Mouse (Mus musculus): ENCODE measurements at regions not wholly inside any gene's neighbourhood (a gene's known extent, or its start where the extent isn't known, plus 50 kb on each side); places are given as distances from the start of the nearest gene placed in this dataset.

DNA sequence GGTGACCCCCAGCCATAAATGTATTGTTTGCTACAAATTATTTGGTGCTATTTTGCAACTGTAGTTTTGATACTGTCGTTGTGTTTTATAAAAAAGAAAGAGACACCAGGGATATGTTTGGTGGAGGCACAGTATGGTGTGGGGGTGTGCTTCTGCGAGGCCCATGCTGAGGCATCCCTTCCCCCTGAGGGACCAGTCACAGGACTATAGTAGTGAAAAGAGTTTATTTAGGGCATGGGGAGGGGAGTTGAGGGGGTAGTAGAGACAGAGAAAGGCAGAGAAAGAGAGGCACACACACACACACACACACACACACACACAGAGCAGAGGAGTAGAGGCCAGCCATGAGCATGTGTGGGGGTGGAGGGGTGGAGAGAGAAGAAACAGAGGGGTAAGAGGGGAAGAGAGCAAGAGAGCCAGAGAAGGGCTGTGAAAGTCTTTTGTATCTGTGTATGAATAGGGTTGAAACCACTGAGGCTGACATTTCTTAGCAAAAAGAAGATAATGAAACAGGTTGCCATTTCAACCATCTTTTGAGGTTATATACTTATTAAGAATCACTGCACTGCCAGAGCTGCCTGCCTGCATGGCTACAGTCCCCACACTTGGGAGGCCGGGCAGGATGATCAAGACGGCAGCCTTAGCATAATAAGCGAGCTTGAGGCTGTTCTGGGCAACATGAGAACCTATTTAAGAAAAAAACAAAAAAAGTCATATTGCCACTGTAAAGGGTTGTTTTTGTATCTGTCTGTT lies 65.3 kb upstream of the Osbpl8 start:
- Histone ChIP-seq H3K27ac (no peak overlapping the region), H3K27me3 (no peaks in the 10 kb centered on the region), H3K4me1 (replicated peaks) (peaks cover 12% of the 10 kb centered on the region; the same call in 1 of the 2 replicates), H3K36me3 (no peaks in the 10 kb centered on the region), H3K9me3 (replicated peaks) (no peaks in the 10 kb centered on the region), H3K4me3 (replicated peaks) (no peak overlapping the region), H3K4me2 (no peak overlapping the region), H3K9ac (no peak overlapping the region)
- 69% methylated on average over 5 of the region's 5 CpGs for WGBS (ENCODE audit: insufficient replicate concordance)
- no peak for ATAC-seq (ENCODE audit: low read depth)
- DNase-seq = no peak

GRCm38 (mm10) chr10:111097245-111097644 lies 67.3 kb upstream of the Osbpl8 start:
- DNase-seq = no peak
- H3K9ac ChIP-seq = no peak overlapping the region
- H3K27ac ChIP-seq = no peak overlapping the region
- H3K4me1 ChIP-seq (replicated peaks) = 0 out of 2 replicates have a peak, but pooled peaks cover 2% of the 10 kb centered on the region
- no peaks in the 10 kb centered on the region for H3K36me3 ChIP-seq
- H3K4me3 ChIP-seq (replicated peaks) = no peak overlapping the region
- H3K27me3 ChIP-seq = no peaks in the 10 kb centered on the region
- H3K9me3 ChIP-seq (replicated peaks) = no peaks in the 10 kb centered on the region
- H3K4me2 ChIP-seq = no peak overlapping the region
- ATAC-seq (ENCODE audit: low read depth) = no peak
- 63% methylated on average over 5 of the region's 5 CpGs for WGBS (ENCODE audit: insufficient replicate concordance)

GRCm38 (mm10) chr10:111096811-111097210 lies 67.7 kb upstream of the Osbpl8 start:
- no peak for ATAC-seq (ENCODE audit: low read depth)

DNA sequence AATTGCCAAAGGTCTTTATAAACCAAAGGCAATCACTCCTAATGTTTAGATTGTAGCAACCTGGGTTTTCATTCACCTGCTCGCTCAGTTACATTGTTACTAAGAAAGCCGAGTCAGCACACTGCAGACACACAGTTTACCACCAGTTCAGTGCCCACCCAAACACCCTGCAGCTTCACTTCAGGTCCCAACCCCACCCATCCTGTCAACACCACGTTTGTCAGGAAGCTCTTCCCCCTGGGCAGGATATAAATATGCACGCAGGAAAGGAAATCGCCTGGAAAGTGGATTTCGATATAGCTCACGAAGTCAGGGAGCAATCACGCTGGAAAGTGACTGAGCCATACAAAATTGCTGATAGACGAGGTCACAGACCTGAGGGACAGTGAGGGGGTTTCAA lies 70.1 kb upstream of the Osbpl8 start:
- Histone ChIP-seq H3K9me3 (replicated peaks) (no peaks in the 10 kb centered on the region), H3K27me3 (no peaks in the 10 kb centered on the region), H3K27ac (no peak overlapping the region), H3K4me1 (replicated peaks) (no peaks in the 10 kb centered on the region), H3K36me3 (no peaks in the 10 kb centered on the region), H3K4me3 (replicated peaks) (no peak overlapping the region), H3K4me2 (no peak overlapping the region), H3K9ac (no peak overlapping the region)
- 38% methylated on average over 9 of the region's 9 CpGs for whole genome bisulfite sequencing (ENCODE audit: insufficient replicate concordance)
- DNase-seq (no peak), ATAC-seq (ENCODE audit: low read depth) (no peak)

More at GRCm38 (mm10) chr10:111096811-111097210, 67.7 kb upstream of the Osbpl8 start:
- H3K36me3 ChIP-seq = no peaks in the 10 kb centered on the region
- H3K27me3 ChIP-seq = no peaks in the 10 kb centered on the region
- no peak overlapping the region for H3K4me2 ChIP-seq
- 73% methylated on average over 6 of the region's 6 CpGs for WGBS (ENCODE audit: insufficient replicate concordance)
- no peak overlapping the region for H3K4me3 ChIP-seq (replicated peaks)
- no peaks in the 10 kb centered on the region for H3K9me3 ChIP-seq (replicated peaks)
- H3K9ac ChIP-seq = no peak overlapping the region
- H3K27ac ChIP-seq = no peak overlapping the region
- DNase-seq = no peak
- no peaks in the 10 kb centered on the region for H3K4me1 ChIP-seq (replicated peaks)

GRCm38 (mm10) chr10:111089382-111089781 lies 75.2 kb upstream of the Osbpl8 start:
- no peaks in the 10 kb centered on the region for H3K36me3 ChIP-seq
- DNase-seq (no peak), ATAC-seq (ENCODE audit: low read depth) (no peak)
- no peak overlapping the region for H3K9ac ChIP-seq
- no peak overlapping the region for H3K4me3 ChIP-seq (replicated peaks)
- no peaks in the 10 kb centered on the region for H3K4me1 ChIP-seq (replicated peaks)
- no peak overlapping the region for H3K27ac ChIP-seq
- no peaks in the 10 kb centered on the region for H3K27me3 ChIP-seq
- no peaks in the 10 kb centered on the region for H3K9me3 ChIP-seq (replicated peaks)
- no peak overlapping the region for H3K4me2 ChIP-seq
- WGBS (ENCODE audit: insufficient replicate concordance) = 54% methylated on average over 5 of the region's 5 CpGs

DNA sequence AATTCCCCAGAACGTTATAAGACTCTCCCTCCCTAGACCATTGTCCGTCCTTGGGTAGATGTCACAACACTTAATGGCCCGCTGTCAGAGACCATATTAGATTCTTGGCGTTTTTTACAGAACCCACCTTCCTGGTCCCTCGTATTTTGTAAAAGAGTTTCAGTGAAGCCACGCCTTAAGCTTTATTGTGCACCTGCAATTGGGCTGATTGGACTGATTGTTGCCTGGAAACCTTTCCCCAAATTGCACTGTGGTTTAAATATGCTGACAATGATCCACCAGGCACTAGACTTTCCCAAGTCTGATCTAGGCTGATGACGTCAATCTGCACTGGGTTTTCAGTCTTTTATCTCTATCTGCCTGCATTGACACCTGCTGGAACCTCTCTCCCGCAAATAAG lies 75.6 kb upstream of the Zdhhc17 start:
- Histone ChIP-seq H3K4me3 (replicated peaks) (no peak overlapping the region), H3K36me3 (no peaks in the 10 kb centered on the region), H3K4me2 (no peak overlapping the region), H3K9ac (no peak overlapping the region), H3K9me3 (replicated peaks) (no peaks in the 10 kb centered on the region), H3K4me1 (replicated peaks) (no peaks in the 10 kb centered on the region), H3K27me3 (no peaks in the 10 kb centered on the region), H3K27ac (no peak overlapping the region)
- ATAC-seq (ENCODE audit: low read depth) (no peak), DNase-seq (no peak)
- 63% methylated on average over 8 of the region's 8 CpGs for WGBS (ENCODE audit: insufficient replicate concordance)

GRCm38 (mm10) chr10:111084267-111084780 lies 74.4 kb upstream of the Zdhhc17 start:
- no peaks in the 10 kb centered on the region for H3K9me3 ChIP-seq (replicated peaks)

DNA sequence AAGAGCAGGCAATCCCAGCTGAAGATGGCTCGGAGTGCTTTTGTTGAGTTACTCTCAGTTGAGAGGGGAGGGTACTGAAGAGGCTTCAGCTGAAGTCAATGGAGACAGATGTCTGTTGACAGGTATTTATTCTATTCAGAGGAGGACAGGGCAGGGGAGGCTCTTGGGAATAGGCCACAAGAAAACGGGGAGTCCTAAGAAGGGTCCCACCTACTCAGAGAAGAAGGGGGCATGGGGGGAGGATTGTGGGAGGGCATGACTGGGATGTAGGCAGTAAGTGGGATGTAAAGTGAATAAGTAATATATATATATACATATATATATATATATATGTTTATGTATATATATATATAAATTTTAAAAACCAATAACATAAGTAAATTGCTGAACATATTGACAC lies 73.9 kb upstream of the Zdhhc17 start:
- H3K9me3 ChIP-seq (replicated peaks) = no peaks in the 10 kb centered on the region
- H3K4me2 ChIP-seq = no peak overlapping the region
- DNase-seq = no peak
- H3K27me3 ChIP-seq = no peaks in the 10 kb centered on the region
- H3K4me1 ChIP-seq (replicated peaks) = no peaks in the 10 kb centered on the region
- no peak overlapping the region for H3K27ac ChIP-seq
- no peak for ATAC-seq (ENCODE audit: low read depth)
- H3K36me3 ChIP-seq = no peaks in the 10 kb centered on the region
- WGBS (ENCODE audit: insufficient replicate concordance) = 48% methylated on average over 2 of the region's 2 CpGs
- no peak overlapping the region for H3K4me3 ChIP-seq (replicated peaks)
- no peak overlapping the region for H3K9ac ChIP-seq

More at GRCm38 (mm10) chr10:111084267-111084780, 74.4 kb upstream of the Zdhhc17 start:
- whole genome bisulfite sequencing (ENCODE audit: insufficient replicate concordance) = 52% methylated on average over 4 of the region's 4 CpGs
- no peak for ATAC-seq (ENCODE audit: low read depth)
- no peak overlapping the region for H3K4me2 ChIP-seq
- no peaks in the 10 kb centered on the region for H3K36me3 ChIP-seq
- no peak overlapping the region for H3K27ac ChIP-seq
- DNase-seq = no peak
- no peaks in the 10 kb centered on the region for H3K27me3 ChIP-seq
- no peaks in the 10 kb centered on the region for H3K4me1 ChIP-seq (replicated peaks)
- no peak overlapping the region for H3K9ac ChIP-seq
- no peak overlapping the region for H3K4me3 ChIP-seq (replicated peaks)

- no peaks in the 10 kb centered on the region for H3K27me3 ChIP-seq
- H3K4me3 ChIP-seq (replicated peaks) = no peak overlapping the region
- no peak overlapping the region for H3K4me2 ChIP-seq
- H3K9me3 ChIP-seq (replicated peaks) = no peaks in the 10 kb centered on the region
- ATAC-seq (ENCODE audit: low read depth) (no peak), DNase-seq (no peak)
- WGBS (ENCODE audit: insufficient replicate concordance) = 17% methylated on average over 4 of the region's 4 CpGs
- no peak overlapping the region for H3K9ac ChIP-seq
- no peak overlapping the region for H3K27ac ChIP-seq
- no peaks in the 10 kb centered on the region for H3K36me3 ChIP-seq
- H3K4me1 ChIP-seq (replicated peaks) = no peaks in the 10 kb centered on the region
Observed at GRCm38 (mm10) chr10:111083338-111083737, 73.4 kb upstream of the Zdhhc17 start.

DNA sequence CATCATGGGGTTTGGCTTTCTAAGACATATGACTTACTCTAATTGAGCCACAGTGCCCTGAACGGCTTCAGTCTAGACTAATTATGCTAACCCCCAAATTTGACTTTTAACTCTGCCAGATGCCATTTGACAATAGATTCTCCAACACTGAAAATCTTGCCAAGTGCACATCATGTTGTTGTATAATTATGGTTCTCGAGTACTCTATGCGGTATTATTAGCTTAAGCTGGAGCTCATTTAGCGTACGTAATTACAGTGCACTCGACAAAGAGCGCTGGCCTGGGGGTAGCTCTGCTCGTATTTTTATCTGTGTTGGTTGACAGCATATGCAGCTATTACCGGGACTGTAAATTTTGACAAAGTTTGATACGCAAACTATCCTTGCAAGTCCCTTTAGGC lies 70.4 kb upstream of the Zdhhc17 start:
- Histone ChIP-seq H3K9me3 (replicated peaks) (no peaks in the 10 kb centered on the region), H3K4me3 (replicated peaks) (no peak overlapping the region), H3K36me3 (no peaks in the 10 kb centered on the region), H3K9ac (no peak overlapping the region), H3K27ac (no peak overlapping the region), H3K27me3 (no peaks in the 10 kb centered on the region), H3K4me2 (no peak overlapping the region), H3K4me1 (replicated peaks) (no peaks in the 10 kb centered on the region)
- WGBS (ENCODE audit: insufficient replicate concordance) = 78% methylated on average over 10 of the region's 10 CpGs
- ATAC-seq (ENCODE audit: low read depth) (no peak), DNase-seq (no peak)

- Histone ChIP-seq H3K4me2 (no peak overlapping the region), H3K9me3 (replicated peaks) (no peaks in the 10 kb centered on the region), H3K36me3 (no peaks in the 10 kb centered on the region), H3K4me1 (replicated peaks) (peaks cover 5% of the 10 kb centered on the region), H3K27ac (no peak overlapping the region), H3K9ac (no peak overlapping the region), H3K27me3 (no peaks in the 10 kb centered on the region), H3K4me3 (replicated peaks) (no peak overlapping the region)
- WGBS (ENCODE audit: insufficient replicate concordance) = 63% methylated on average over 6 of the region's 6 CpGs
- DNase-seq (no peak), ATAC-seq (ENCODE audit: low read depth) (no peak)
Observed at GRCm38 (mm10) chr10:111079051-111079450, 69.1 kb upstream of the Zdhhc17 start.

GRCm38 (mm10) chr10:111077632-111078031 lies 67.7 kb upstream of the Zdhhc17 start:
- peaks cover 10% of the 10 kb centered on the region for H3K4me1 ChIP-seq (replicated peaks)
- no peaks in the 10 kb centered on the region for H3K27me3 ChIP-seq
- DNase-seq (no peak), ATAC-seq (ENCODE audit: low read depth) (no peak)
- WGBS (ENCODE audit: insufficient replicate concordance) = 57% methylated on average over 4 of the region's 4 CpGs
- H3K9ac ChIP-seq = no peak overlapping the region
- H3K4me3 ChIP-seq (replicated peaks) = no peak overlapping the region
- no peaks in the 10 kb centered on the region for H3K9me3 ChIP-seq (replicated peaks)
- H3K4me2 ChIP-seq = no peak overlapping the region
- H3K36me3 ChIP-seq = no peaks in the 10 kb centered on the region
- no peak overlapping the region for H3K27ac ChIP-seq
